Mouse (Mus musculus): ENCODE results near the gene Calr3.

DNA sequence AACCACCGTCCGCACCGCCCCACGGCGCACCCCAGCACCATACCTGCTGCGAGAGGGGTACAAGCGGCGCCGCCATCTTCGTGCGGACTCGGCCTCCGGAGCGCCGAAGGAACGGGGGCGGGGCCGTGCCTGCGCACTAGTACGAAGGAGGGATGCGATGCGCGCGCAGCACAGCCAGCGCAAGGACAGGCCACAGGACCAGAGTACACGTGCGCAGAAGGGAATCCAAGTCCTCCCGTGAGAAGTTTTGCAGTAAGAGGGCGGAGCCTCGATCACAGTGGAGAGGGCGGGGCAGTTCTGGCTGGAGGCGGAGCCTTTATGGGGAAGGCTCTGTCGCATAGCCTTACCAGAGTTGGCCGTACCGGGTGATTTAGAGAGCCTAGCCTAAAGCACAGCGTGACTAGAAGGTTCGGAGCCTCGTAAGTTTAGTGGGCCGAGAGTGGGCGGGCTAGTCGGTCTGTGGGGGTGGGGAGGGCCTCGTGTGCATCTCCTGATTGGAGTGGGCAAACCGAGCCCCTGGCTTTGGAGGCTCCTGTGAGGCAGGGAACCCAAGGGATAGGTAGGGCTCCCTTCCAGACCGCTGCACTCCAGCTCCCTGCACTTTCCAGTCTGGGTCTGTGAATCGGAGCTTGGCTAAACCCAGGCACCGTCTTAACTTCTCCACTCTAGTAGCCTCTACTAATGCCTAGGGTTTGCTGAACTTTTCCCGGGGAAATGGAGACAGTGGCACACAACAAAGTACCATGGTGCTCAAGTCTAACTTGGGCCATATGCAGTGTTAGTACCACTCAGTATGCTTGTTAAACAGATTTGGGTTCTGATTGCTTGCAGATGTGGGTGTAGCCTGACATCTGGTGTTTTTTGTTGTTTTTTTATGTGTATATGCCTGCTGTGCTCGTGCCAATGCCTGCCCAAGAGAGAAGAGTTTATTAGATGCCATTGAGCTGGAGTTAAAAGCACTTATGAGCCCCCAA is 22.0 kb downstream of the Calr3 start, which contains the start of gene Eps15l1:
- no peak for TF ChIP-seq CTCF (IDR thresholded peaks at IDR 0.05; ENCODE audit: borderline replicate concordance, extremely low read depth, insufficient read depth, insufficient read length)
- TF ChIP-seq POLR2A (IDR thresholded peaks at IDR 0.05; ENCODE audit: borderline replicate concordance, extremely low read depth, insufficient read depth, insufficient read length, poor library complexity, severe bottlenecking) = peak; percentile 87

Data from brain, embryonic 14.5 days (tissue).